Mouse (Mus musculus) erythroblast, embryonic 14.5 days (primary cell): ENCODE results near the gene Hist1h2ap. TPM values are rescaled to one million over a fixed set of nuclear protein-coding genes. Genes with fewer than 3 reads are reported as not detected.
"Not testable (repeated sequence)": the region's sequence is repeated elsewhere in the genome, so short reads cannot be mapped to it uniquely, and the experiment has no call there.

Experiments
- H3K27me3 ChIP-seq: 2 replicates; pipeline ENCODE4 v1.6.1; 2012; ENCODE audit warnings: inconsistent platforms; ENCODE audit not compliant: control insufficient read depth
- H3K36me3 ChIP-seq: 2 replicates; pipeline ENCODE4 v1.6.1; 2012; ENCODE audit warnings: mild to moderate bottlenecking, inconsistent platforms; ENCODE audit not compliant: control insufficient read depth
- H3K4me1 ChIP-seq: 2 replicates; pipeline ENCODE4 v1.6.1; 2012; ENCODE audit warnings: inconsistent platforms; ENCODE audit not compliant: control insufficient read depth
- H3K4me3 ChIP-seq: replicated peaks from 2 replicates; pipeline ENCODE3; 2012; ENCODE audit warnings: moderate library complexity, mild to moderate bottlenecking, inconsistent platforms
- H3K9me3 ChIP-seq: 2 replicates; pipeline ENCODE4 v1.6.1; 2012; ENCODE audit warnings: low read length, inconsistent platforms, mixed read lengths; ENCODE audit not compliant: control insufficient read depth
- GATA1 ChIP-seq: IDR thresholded peaks from 2 replicates; pipeline ENCODE4 v1.6.1; 2012; ENCODE audit warnings: low read length, inconsistent platforms, mixed read lengths
- TAL1 ChIP-seq: IDR thresholded peaks from 3 replicates; pipeline ENCODE4 v1.6.1; 2012; ENCODE audit warnings: low read length, inconsistent platforms, mixed read lengths
- polyA plus RNA-seq: library from polyadenylated mRNA; stranded (reverse); fragments of >175 nt; gene quantifications from 2 replicates; pipeline ENCODE4 v1.2.3, GENCODE M21; 2012

Hist1h2ap gene
- polyA plus RNA-seq, 1 experiment, result 11,620 TPM

DNA sequence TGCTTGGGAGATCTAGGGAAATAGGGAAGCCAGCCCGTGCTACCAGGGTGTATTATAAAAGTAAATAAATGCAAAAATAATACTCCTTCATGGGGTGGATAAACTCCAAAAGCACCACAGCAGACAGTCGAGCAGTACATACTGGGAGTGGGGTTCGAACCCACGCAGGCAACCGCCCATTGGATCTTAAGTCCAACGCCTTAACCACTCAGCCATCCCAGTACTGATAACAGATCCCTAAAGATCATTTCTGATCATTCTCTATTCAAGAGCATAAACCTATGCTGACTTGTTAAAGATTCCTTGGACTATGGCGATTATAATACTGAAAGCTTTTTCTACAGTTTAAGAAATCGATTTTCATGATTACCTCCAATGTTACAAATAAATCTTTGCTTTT, 14.6 kb upstream of the Hist1h2ap start:
- H3K9me3 ChIP-seq, result no peaks in the 10 kb centered on the region
- TF ChIP-seq GATA1 (no peak), TAL1 (no peak)
- no peaks in the 10 kb centered on the region for H3K36me3 ChIP-seq
- H3K4me1 ChIP-seq, result peaks cover 2% of the 10 kb centered on the region; the same call in 1 of the 2 replicates
- no peak overlapping the region for H3K4me3 ChIP-seq
- H3K27me3 ChIP-seq, result no peaks in the 10 kb centered on the region

DNA sequence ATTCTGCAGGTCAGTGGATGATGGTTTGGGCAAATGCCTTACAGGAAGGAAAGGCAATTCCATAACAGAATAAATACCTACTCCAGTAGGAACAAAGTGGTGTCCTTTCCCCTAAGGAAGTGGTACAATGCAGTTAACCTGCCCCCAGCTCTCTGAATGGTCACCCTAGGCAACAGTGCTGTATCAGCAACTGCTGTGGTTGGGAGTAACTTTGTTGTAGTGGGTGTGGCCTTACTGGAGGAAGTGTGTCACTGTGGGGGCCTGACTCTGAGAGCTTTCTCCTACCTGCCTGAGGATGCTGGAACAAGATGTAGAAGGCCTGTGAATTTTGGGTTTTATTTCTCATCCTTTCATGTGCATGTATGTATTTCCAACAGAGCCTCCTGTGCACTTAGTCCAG, 13.0 kb upstream of the Hist1h2ap start:
- H3K36me3 ChIP-seq, H3K4me3 ChIP-seq, H3K9me3 ChIP-seq, H3K27me3 ChIP-seq, H3K4me1 ChIP-seq: not testable (repeated sequence)

DNA sequence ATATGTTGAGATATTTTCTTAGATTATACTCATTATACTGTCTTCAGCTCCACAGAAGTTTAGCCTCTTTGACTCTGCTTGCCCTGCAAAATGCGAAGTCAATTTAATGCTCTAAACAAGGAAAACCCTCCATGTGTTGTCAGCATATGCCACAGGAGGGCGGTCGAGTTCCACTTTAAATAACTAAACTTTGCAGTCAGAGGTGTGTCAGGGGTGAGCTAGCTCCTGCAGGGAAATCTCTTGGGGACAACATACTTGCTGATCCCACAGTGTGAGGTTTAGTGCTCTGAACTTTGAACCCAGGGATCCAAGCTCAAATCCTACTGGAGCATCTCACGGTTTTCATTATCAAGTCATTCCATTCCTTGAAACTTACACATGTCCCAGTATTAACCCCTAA, 7.2 kb upstream of the Hist1h2ap start:
- not testable (repeated sequence) for H3K4me3 ChIP-seq, H3K4me1 ChIP-seq, H3K36me3 ChIP-seq, H3K9me3 ChIP-seq, H3K27me3 ChIP-seq

DNA sequence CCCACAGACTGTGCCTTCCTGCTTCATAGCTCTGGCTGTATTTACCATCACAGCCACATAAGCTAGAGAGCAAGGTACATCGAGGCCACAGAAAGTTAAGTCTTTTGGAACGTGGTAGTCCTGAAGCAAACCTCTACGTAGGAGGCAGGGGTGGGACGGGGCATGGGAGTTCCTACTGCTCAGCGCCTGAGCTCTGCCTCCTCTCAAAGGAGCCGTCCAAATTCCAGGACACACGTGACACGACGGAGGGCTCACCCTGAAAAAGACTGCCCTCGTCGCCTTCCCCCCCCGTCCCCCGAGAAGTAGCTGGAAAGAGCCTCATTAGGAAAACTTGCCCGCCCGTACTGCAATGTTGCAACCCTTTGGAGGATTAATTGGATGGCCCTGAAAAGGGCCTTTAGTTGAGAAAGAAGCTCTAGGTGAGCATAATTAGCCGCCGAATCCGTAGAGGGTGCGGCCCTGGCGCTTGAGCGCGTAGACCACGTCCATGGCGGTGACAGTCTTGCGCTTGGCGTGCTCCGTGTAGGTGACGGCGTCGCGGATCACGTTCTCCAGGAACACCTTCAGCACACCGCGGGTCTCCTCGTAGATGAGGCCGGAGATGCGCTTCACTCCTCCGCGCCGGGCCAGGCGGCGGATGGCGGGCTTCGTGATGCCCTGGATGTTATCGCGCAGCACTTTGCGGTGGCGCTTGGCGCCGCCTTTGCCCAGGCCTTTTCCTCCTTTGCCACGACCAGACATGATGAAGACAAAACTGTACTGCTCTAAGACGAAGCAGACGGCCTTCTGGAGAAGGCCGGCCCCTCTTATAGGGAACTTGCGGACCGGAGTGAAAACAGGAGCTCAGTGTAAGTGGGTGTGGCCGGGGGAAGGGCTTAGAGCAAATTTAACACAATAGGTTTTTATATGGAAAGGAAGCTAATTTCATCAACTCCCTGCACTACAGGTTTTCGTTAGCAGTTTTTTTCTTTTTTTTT, 1.6 kb downstream of the Hist1h2ap start, which contains the start of gene Hist1h4n:
Gene Hist1h4n (minus strand): TSS at position 779 of the 977 bp plus-strand sequence.
- H3K9me3 ChIP-seq, H3K36me3 ChIP-seq, H3K27me3 ChIP-seq: not testable (repeated sequence)
- Histone ChIP-seq H3K4me3 (peak within 1 kb of the TSS; percentile 56), H3K4me1 (peaks cover 19% of the 10 kb centered on the region)

DNA sequence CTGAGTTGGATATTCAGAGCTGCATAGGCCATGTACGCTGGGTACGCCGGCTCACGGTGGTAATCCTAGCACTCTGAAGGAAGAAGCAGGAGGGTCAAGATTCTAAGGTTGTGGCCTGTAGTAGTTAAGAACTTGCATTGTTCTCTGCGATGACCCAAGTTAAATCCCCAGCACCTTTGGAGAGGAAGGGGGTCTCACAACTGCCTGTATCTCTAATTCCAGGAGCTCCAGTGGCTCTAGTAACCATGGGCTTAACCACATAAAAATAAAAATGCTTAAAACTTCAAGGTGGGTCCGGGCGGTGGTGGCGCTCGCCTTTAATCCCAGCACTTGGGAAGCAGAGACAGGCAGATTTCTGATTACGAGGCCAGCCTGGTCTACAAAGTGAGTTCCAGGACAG, 3.0 kb downstream of the Hist1h2ap start:
- TF ChIP-seq GATA1 (no peak), TAL1 (no peak)
- Histone ChIP-seq H3K4me3 (peak overlapping the region; percentile 55), H3K9me3 (no peaks in the 10 kb centered on the region), H3K4me1 (peaks cover 24% of the 10 kb centered on the region), H3K36me3 (peaks cover 19% of the 10 kb centered on the region), H3K27me3 (no peaks in the 10 kb centered on the region)

DNA sequence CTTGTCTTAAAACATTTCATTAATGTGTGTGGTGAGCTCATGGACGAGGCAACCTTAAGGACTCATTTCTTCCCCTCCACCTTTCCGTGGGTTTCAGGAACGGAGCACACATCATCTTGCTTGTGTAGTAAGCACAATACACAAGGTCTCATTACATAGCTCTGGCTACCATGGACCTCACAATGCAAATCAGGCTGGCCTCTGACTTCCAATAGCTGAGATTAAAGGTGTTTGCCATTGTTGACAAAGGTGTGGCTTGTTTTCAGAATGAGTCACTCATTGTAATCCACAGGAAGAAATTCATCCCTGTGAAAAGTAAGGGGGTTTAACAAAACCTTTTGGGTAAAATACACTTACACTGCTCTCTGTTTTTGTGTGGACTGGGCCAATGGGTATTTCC, 4.8 kb downstream of the Hist1h2ap start:
- peaks cover 28% of the 10 kb centered on the region for H3K36me3 ChIP-seq
- H3K4me3 ChIP-seq, result no peak overlapping the region
- no peaks in the 10 kb centered on the region for H3K9me3 ChIP-seq
- no peaks in the 10 kb centered on the region for H3K27me3 ChIP-seq
- TF ChIP-seq TAL1 (no peak), GATA1 (no peak)
- peaks cover 26% of the 10 kb centered on the region for H3K4me1 ChIP-seq

DNA sequence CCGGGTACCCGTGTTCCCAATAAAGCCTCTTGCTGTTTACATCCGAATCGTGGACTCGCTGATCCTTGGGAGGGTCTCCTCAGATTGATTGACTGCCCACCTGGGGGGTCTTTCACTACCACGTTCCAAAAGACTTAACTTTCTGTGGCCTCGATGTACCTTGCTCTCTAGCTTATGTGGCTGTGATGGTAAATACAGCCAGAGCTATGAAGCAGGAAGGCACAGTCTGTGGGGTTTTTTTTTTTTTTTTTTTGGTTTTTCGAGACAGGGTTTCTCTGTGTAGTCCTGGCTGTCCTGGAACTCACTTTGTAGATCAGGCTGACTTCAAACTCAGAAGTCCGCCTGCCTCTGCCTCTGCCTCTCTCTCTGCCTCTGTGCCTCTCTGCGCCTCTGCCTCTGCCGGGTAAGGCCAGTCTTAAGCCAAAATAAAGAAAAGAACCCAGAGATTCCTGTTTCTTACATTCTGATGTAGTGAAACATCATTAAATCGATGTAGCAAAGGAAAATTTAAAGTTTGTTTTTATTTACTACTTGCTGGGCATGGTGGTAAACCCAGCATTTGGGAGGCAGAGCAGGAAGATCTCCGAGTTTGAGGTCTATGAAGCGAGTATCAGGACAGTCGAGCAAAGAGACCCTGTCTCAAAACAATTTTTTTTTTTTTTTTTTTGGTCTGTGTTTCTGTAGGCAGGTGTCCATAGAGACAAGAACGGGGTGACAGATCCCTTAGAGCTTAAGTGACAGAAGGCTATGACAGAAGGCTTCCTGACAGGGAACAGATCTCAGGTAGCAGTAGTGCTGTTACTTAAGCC, 13.0 kb downstream of the Hist1h2ap start:
- H3K36me3 ChIP-seq, result peaks cover 32% of the 10 kb centered on the region
- H3K4me3 ChIP-seq, result not testable (repeated sequence)

DNA sequence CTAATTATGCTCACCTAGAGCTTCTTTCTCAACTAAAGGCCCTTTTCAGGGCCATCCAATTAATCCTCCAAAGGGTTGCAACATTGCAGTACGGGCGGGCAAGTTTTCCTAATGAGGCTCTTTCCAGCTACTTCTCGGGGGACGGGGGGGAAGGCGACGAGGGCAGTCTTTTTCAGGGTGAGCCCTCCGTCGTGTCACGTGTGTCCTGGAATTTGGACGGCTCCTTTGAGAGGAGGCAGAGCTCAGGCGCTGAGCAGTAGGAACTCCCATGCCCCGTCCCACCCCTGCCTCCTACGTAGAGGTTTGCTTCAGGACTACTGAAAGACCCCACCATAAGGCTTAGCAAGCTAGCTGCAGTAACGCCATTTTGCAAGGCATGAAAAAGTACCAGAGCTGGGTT, 21.2 kb downstream of the Hist1h2ap start:
- H3K4me1 ChIP-seq, H3K36me3 ChIP-seq, H3K27me3 ChIP-seq, H3K9me3 ChIP-seq: not testable (repeated sequence)
- peak overlapping the region; percentile 57 for H3K4me3 ChIP-seq

More for the DNA sequence above, 13.0 kb downstream of the Hist1h2ap start:
- not testable (repeated sequence) for H3K27me3 ChIP-seq, H3K9me3 ChIP-seq
- H3K4me1 ChIP-seq, result peaks cover 15% of the 10 kb centered on the region

DNA sequence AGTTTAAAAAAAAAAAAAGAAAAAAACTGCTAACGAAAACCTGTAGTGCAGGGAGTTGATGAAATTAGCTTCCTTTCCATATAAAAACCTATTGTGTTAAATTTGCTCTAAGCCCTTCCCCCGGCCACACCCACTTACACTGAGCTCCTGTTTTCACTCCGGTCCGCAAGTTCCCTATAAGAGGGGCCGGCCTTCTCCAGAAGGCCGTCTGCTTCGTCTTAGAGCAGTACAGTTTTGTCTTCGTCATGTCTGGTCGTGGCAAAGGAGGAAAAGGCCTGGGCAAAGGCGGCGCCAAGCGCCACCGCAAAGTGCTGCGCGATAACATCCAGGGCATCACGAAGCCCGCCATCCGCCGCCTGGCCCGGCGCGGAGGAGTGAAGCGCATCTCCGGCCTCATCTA, 21.8 kb downstream of the Hist1h2ap start, which contains the start of gene Hist1h4m:
Gene Hist1h4m (plus strand): TSS at position 208 of the 400 bp plus-strand sequence.
- H3K4me3 ChIP-seq, result peak within 1 kb of the TSS; percentile 57
- H3K27me3 ChIP-seq, H3K36me3 ChIP-seq, H3K9me3 ChIP-seq, H3K4me1 ChIP-seq: not testable (repeated sequence)

DNA sequence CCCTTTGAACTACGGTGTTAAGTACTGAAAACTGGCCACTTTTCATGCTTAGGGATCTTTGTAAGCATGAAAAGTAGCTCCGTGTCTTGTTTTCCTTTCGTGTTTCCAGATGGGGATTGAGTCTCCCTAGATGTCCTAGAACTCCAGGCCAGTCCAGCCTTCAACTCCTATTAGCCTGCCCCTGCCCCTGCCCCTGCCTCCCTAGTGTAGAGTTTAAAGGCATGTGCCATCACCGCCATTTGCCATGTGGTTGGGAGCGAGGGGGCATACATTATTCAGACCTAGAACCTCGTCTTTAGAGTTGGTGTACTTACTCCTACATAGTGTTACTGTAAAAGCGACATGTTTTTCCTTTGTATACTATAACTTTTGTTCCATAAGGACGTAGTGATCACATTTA, 22.2 kb downstream of the Hist1h2ap start:
- not testable (repeated sequence) for H3K27me3 ChIP-seq, H3K9me3 ChIP-seq, H3K36me3 ChIP-seq

DNA sequence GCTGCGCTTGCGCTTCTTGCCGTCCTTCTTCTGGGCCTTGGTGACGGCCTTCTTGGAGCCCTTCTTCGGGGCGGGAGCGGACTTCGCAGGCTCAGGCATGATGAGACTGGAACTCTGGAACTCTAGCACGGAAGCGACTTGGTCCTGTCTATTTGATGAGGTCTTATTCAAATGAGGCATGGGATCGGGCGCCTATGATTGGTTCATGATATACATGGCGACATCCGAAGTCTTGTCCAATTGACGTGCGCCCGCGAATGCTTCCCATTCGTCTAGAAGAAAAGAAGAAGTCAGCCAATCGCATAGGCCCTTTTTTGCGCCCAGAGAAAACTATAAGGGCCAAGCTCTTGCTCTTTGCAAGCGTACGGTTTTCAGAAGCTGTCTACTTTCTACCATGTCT, 23.2 kb downstream of the Hist1h2ap start, which contains the start of the genes Hist1h2bq and Hist1h2ao:
Gene Hist1h2bq (minus strand): TSS at position 125 of the 400 bp plus-strand sequence.
Gene Hist1h2ao (plus strand): TSS at position 393 of the 400 bp plus-strand sequence.
- H3K27me3 ChIP-seq, H3K4me3 ChIP-seq, H3K4me1 ChIP-seq, H3K36me3 ChIP-seq, H3K9me3 ChIP-seq: not testable (repeated sequence)

More for the DNA sequence above, 22.2 kb downstream of the Hist1h2ap start:
- not testable (repeated sequence) for H3K4me1 ChIP-seq, H3K4me3 ChIP-seq

DNA sequence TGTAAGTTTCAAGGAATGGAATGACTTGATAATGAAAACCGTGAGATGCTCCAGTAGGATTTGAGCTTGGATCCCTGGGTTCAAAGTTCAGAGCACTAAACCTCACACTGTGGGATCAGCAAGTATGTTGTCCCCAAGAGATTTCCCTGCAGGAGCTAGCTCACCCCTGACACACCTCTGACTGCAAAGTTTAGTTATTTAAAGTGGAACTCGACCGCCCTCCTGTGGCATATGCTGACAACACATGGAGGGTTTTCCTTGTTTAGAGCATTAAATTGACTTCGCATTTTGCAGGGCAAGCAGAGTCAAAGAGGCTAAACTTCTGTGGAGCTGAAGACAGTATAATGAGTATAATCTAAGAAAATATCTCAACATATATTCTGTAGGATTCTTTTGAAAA, 30.2 kb downstream of the Hist1h2ap start:
- H3K4me3 ChIP-seq, H3K9me3 ChIP-seq, H3K4me1 ChIP-seq, H3K27me3 ChIP-seq, H3K36me3 ChIP-seq: not testable (repeated sequence)

DNA sequence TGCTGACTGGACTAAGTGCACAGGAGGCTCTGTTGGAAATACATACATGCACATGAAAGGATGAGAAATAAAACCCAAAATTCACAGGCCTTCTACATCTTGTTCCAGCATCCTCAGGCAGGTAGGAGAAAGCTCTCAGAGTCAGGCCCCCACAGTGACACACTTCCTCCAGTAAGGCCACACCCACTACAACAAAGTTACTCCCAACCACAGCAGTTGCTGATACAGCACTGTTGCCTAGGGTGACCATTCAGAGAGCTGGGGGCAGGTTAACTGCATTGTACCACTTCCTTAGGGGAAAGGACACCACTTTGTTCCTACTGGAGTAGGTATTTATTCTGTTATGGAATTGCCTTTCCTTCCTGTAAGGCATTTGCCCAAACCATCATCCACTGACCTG, 36.1 kb downstream of the Hist1h2ap start:
- H3K9me3 ChIP-seq, H3K4me1 ChIP-seq, H3K4me3 ChIP-seq, H3K27me3 ChIP-seq, H3K36me3 ChIP-seq: not testable (repeated sequence)
